Mouse (Mus musculus) CH12.LX (cell line): ENCODE data around the gene Atg4d. TPM values are rescaled to one million over a fixed set of nuclear protein-coding genes. Genes with fewer than 3 reads are reported as not detected.

ENCODE experiments used
- DNase-seq: peaks from one replicate; pipeline ENCODE4 v3.0.0-alpha.2; 2013; ENCODE audit errors: extremely low read depth
- H3K27ac ChIP-seq: 2 replicates; pipeline ENCODE4 v1.5.1; 2012; ENCODE audit warnings: low read depth, mild to moderate bottlenecking, control low read depth, moderate library complexity; ENCODE audit not compliant: insufficient read depth
- H3K27me3 ChIP-seq: replicated peaks from 2 replicates; pipeline ENCODE3; 2012; ENCODE audit warnings: inconsistent platforms
- H3K36me3 ChIP-seq, 2 experiments: replicated peaks in 1 of 2; 2 replicates each; pipeline versions ENCODE3 to v1.6.1; 2012; ENCODE audit warnings: inconsistent platforms in 1 of 2, low read length in 1 of 2, mild to moderate bottlenecking in 1 of 2, mixed read lengths in 1 of 2, moderate library complexity in 1 of 2; ENCODE audit not compliant: control insufficient read depth in 1 of 2, insufficient read depth in 1 of 2
- H3K4me1 ChIP-seq, 2 experiments: 2 replicates each; pipeline ENCODE4 v1.6.1; 2012; ENCODE audit warnings: inconsistent platforms in 1 of 2, moderate library complexity in 1 of 2; ENCODE audit not compliant: insufficient read depth in 2 of 2, control insufficient read depth in 1 of 2
- H3K4me2 ChIP-seq: 2 replicates; pipeline ENCODE4 v1.6.1; 2012; ENCODE audit warnings: low read depth, mild to moderate bottlenecking, control low read depth; ENCODE audit not compliant: poor library complexity, insufficient read depth, severe bottlenecking
- H3K4me3 ChIP-seq, 3 experiments: fragments of 150-350 bp in 1 of 3; sonication (generic) in 1 of 3; replicated peaks in 1 of 3; 2 replicates each; pipeline versions ENCODE3 to v1.5.1; 2011 to 2012; ENCODE audit warnings: low read depth in 2 of 3, low read length in 2 of 3, mild to moderate bottlenecking in 2 of 3, moderate library complexity in 2 of 3, control low read depth in 1 of 3, improper control_type of control experiment in 1 of 3, inconsistent platforms in 1 of 3, mixed read lengths in 1 of 3; ENCODE audit not compliant: poor library complexity in 1 of 3
- H3K79me2 ChIP-seq: replicated peaks from 2 replicates; pipeline ENCODE4 v1.6.1; 2012; ENCODE audit warnings: mild to moderate bottlenecking, moderate library complexity; ENCODE audit not compliant: control insufficient read depth, poor library complexity, insufficient read depth, severe bottlenecking; ENCODE audit errors: extremely low read depth
- H3K9ac ChIP-seq: 2 replicates; pipeline ENCODE4 v1.6.1; 2012; ENCODE audit warnings: low read depth, mild to moderate bottlenecking, control low read depth, moderate library complexity; ENCODE audit not compliant: insufficient read depth
- H3K9me3 ChIP-seq: replicated peaks from 2 replicates; pipeline ENCODE3; 2012; ENCODE audit warnings: low read length, inconsistent platforms, mixed read lengths
- CTCF ChIP-seq, 2 experiments: IDR thresholded peaks in 1 of 2; conservative IDR thresholded peaks in 1 of 2; 2 replicates each; pipeline ENCODE4 v1.5.1; 2011 to 2012; ENCODE audit warnings: low read depth in 2 of 2, low read length in 2 of 2, improper control_type of control experiment in 1 of 2, inconsistent platforms in 1 of 2, mild to moderate bottlenecking in 1 of 2, moderate library complexity in 1 of 2
- E2F4 ChIP-seq: IDR thresholded peaks from 2 replicates; pipeline ENCODE4 v1.6.1; 2011; ENCODE audit warnings: low read depth, low read length, improper control_type of control experiment; ENCODE audit not compliant: insufficient replicate concordance
- ETS1 ChIP-seq: conservative IDR thresholded peaks from 2 replicates; pipeline ENCODE4 v1.6.1; 2012; ENCODE audit warnings: low read depth, mild to moderate bottlenecking, inconsistent platforms, low read length, improper control_type of control experiment, moderate library complexity
- IRF4 ChIP-seq: IDR thresholded peaks from 2 replicates; pipeline ENCODE4 v1.6.1; 2014; ENCODE audit warnings: low read depth, mild to moderate bottlenecking, inconsistent platforms, low read length, improper control_type of control experiment
- MAFK ChIP-seq: IDR thresholded peaks from 2 replicates; pipeline ENCODE4 v1.6.1; 2011; ENCODE audit warnings: low read length, improper control_type of control experiment; ENCODE audit not compliant: insufficient replicate concordance
- MAX ChIP-seq: IDR thresholded peaks from 2 replicates; pipeline ENCODE4 v1.6.1; 2011; ENCODE audit warnings: low read length, improper control_type of control experiment
- MYC ChIP-seq: IDR thresholded peaks from 2 replicates; pipeline ENCODE4 v1.6.1; 2011; ENCODE audit warnings: low read depth, mild to moderate bottlenecking, improper control_type of control experiment, low read length
- POLR2AphosphoS2 ChIP-seq: IDR thresholded peaks from 2 replicates; pipeline ENCODE4 v1.6.1; 2011; ENCODE audit warnings: low read depth, low read length, improper control_type of control experiment
- RCOR1 ChIP-seq: conservative IDR thresholded peaks from 2 replicates; pipeline ENCODE4 v1.6.1; 2012; ENCODE audit warnings: low read depth, mild to moderate bottlenecking, inconsistent platforms, low read length, improper control_type of control experiment
- SMC3 ChIP-seq: IDR thresholded peaks from 2 replicates; pipeline ENCODE4 v1.6.1; 2011; ENCODE audit warnings: low read depth, low read length, improper control_type of control experiment
- TCF12 ChIP-seq: IDR thresholded peaks from 2 replicates; pipeline ENCODE4 v1.6.1; 2014; ENCODE audit warnings: low read depth, mild to moderate bottlenecking, inconsistent platforms, low read length, improper control_type of control experiment
- UBTF ChIP-seq: IDR thresholded peaks from 2 replicates; pipeline ENCODE4 v1.6.1; 2012; ENCODE audit warnings: low read depth, mild to moderate bottlenecking, inconsistent platforms, low read length, improper control_type of control experiment, moderate library complexity
- USF2 ChIP-seq: conservative IDR thresholded peaks from 2 replicates; pipeline ENCODE4 v1.6.1; 2011; ENCODE audit warnings: low read depth, low read length, improper control_type of control experiment
- ZKSCAN1 ChIP-seq: IDR thresholded peaks from 2 replicates; pipeline ENCODE4 v1.6.1; 2012; ENCODE audit warnings: low read depth, inconsistent platforms, low read length, improper control_type of control experiment, borderline replicate concordance
- dilution Hi-C: fragments of 300-500 bp; cut with MboI; formaldehyde crosslinking; loops from 2 replicates; pipeline ENCODE4 v1.14.3; 2020; ENCODE audit warnings: low sequenced_read_pairs; ENCODE audit not compliant: extremely low pct_unique_long_range_greater_than_20kb, extremely low pct_ligation_motif_present
- in situ Hi-C: fragments of 300-500 bp; cut with MboI; formaldehyde crosslinking; loops from 3 replicates; pipeline ENCODE4 v1.14.3; 2019; ENCODE audit warnings: low sequenced_read_pairs, low pct_ligation_motif_present, low pct_unique_long_range_greater_than_20kb, mixed read lengths
- polyA plus RNA-seq: library from polyadenylated mRNA; unstranded; fragments of >175 nt; gene quantifications from 2 replicates; pipeline ENCODE4 v1.2.1, GENCODE M21; 2012; ENCODE audit warnings: low read depth; ENCODE audit not compliant: insufficient read length
- total RNA-seq, 2 experiments: library from RNA; depleted of rRNA; stranded (reverse); fragments of 300-350 nt in 1 of 2; fragments of >200 nt in 1 of 2; gene quantifications; 2 replicates each; pipeline ENCODE4 v1.2.3; 2012 to 2014

Gene Atg4d
- total and polyA plus RNA-seq, 3 experiments, result 7.7 to 14.3 (median 10.3) TPM

- Histone ChIP-seq H3K4me3 (no peak overlapping the region), H3K27ac (no peak overlapping the region), H3K9ac (no peak overlapping the region), H3K4me1 (no peaks in the 10 kb centered on the region), H3K9me3 (no peaks in the 10 kb centered on the region), H3K4me2 (no peak overlapping the region), H3K36me3 (peaks cover 88 to 97% of the 10 kb centered on the region in 2 experiments), H3K27me3 (no peaks in the 10 kb centered on the region), H3K79me2 (0 out of 2 replicates have a peak, but pooled peaks cover 3% of the 10 kb centered on the region)
- in situ Hi-C loops, result loop anchor here (5.0 kb wide), 1 partner anchor 49 kb away; no protein-coding TSS in a partner anchor
- dilution Hi-C loops, result no loop called here
- no peak for DNase-seq
- TF ChIP-seq RCOR1 (no peak), POLR2AphosphoS2 (peak; percentile 18; the same call in 1 of the 2 replicates), MAX (no peak), ETS1 (no peak), E2F4 (no peak), MAFK (no peak)
Observed at GRCm38 (mm10) chr9:21276307-21276706, 11.2 kb downstream of the Atg4d start.

GRCm38 (mm10) chr9:21277776-21278175, 12.7 kb downstream of the Atg4d start:
- Histone ChIP-seq H3K4me1 (no peaks in the 10 kb centered on the region), H3K4me3 (no peak overlapping the region), H3K36me3 (peaks cover 88 to 96% of the 10 kb centered on the region in 2 experiments), H3K27ac (no peak overlapping the region), H3K4me2 (no peak overlapping the region), H3K79me2 (0 out of 2 replicates have a peak, but pooled peaks cover 3% of the 10 kb centered on the region), H3K27me3 (no peaks in the 10 kb centered on the region), H3K9me3 (no peaks in the 10 kb centered on the region), H3K9ac (no peak overlapping the region)
- no peak for DNase-seq
- dilution Hi-C loops, result no loop called here
- TF ChIP-seq RCOR1 (no peak), ZKSCAN1 (no peak), IRF4 (no peak), UBTF (no peak), SMC3 (no peak)
- in situ Hi-C loops, result loop anchor here (5.0 kb wide), 1 partner anchor 50 kb away; no protein-coding TSS in a partner anchor

GRCm38 (mm10) chr9:21283591-21283990, 18.5 kb downstream of the Atg4d start:
- Histone ChIP-seq H3K79me2 (peaks cover 18% of the 10 kb centered on the region), H3K9ac (no peak overlapping the region), H3K9me3 (no peaks in the 10 kb centered on the region), H3K4me1 (peaks cover 4 to 31% of the 10 kb centered on the region in 2 experiments), H3K27me3 (no peaks in the 10 kb centered on the region), H3K4me3 (no peak overlapping the region), H3K36me3 (peaks cover 57 to 75% of the 10 kb centered on the region in 2 experiments), H3K27ac (no peak overlapping the region), H3K4me2 (no peak overlapping the region)
- TF ChIP-seq CTCF (conservative IDR thresholded peaks at IDR 0.05 in 1 of 2, IDR thresholded peaks at IDR 0.05 in 1 of 2; ENCODE audit: low read depth in 2 of 2, low read length in 2 of 2), result peak in 1 of 2 experiments; percentile 19; a peak in 1 of 4 replicates
- no peak for TF ChIP-seq MAFK
- TF ChIP-seq USF2, result no peak
- no peak for TF ChIP-seq IRF4
- no peak for TF ChIP-seq MYC
- no peak for TF ChIP-seq TCF12
- in situ Hi-C loops (no loop called here), dilution Hi-C loops (no loop called here)
- DNase-seq, result no peak
